Mouse (Mus musculus) heart, embryonic 10.5 days (tissue): ENCODE results near the gene Lhx6. TPM values are rescaled to one million over a fixed set of nuclear protein-coding genes. Genes with fewer than 3 reads are reported as not detected.

Source experiments
- DNase-seq: peaks from one replicate; pipeline ENCODE4 v3.0.0-alpha.2; 2017; ENCODE audit warnings: low spot score
- H3K27ac ChIP-seq: fragments of 300-500 bp; sonication (generic); 2 replicates; pipeline ENCODE4 v1.5.1; 2016; ENCODE audit warnings: mild to moderate bottlenecking
- H3K27me3 ChIP-seq: fragments of 300-500 bp; sonication (generic); 2 replicates; pipeline ENCODE4 v1.6.1; 2016; ENCODE audit warnings: mild to moderate bottlenecking; ENCODE audit not compliant: poor library complexity, insufficient read depth, severe bottlenecking
- H3K36me3 ChIP-seq: fragments of 300-500 bp; sonication (generic); 2 replicates; pipeline ENCODE4 v1.6.1; 2016; ENCODE audit warnings: mild to moderate bottlenecking, moderate library complexity
- H3K4me1 ChIP-seq: fragments of 300-500 bp; sonication (generic); 2 replicates; pipeline ENCODE4 v1.6.1; 2016; ENCODE audit warnings: mild to moderate bottlenecking
- H3K4me3 ChIP-seq: fragments of 300-500 bp; sonication (generic); 2 replicates; pipeline ENCODE4 v1.5.1; 2016; ENCODE audit warnings: mild to moderate bottlenecking, moderate library complexity
- H3K9me3 ChIP-seq: fragments of 300-500 bp; sonication (generic); 2 replicates; pipeline ENCODE4 v1.6.1; 2016; ENCODE audit warnings: mild to moderate bottlenecking, moderate library complexity
- WGBS: fragments of 180-500 bp; shearing (Covaris S2); methylation state at CpG from one replicate; pipeline ENCODE4 v1.1.7; 2016; 5-methylcytosine and 5-hydroxymethylcytosine counted together
- polyA plus RNA-seq: library from polyadenylated mRNA; unstranded; fragments of >200 nt; fragmentation: Nextera tagmentation; extraction: Ambion mirVana; gene quantifications from 2 replicates; pipeline ENCODE4 v1.2.1, GENCODE M21; 2016

Lhx6 gene
- polyA plus RNA-seq, 1 experiment from 2014 or later = 1.5 TPM

DNA sequence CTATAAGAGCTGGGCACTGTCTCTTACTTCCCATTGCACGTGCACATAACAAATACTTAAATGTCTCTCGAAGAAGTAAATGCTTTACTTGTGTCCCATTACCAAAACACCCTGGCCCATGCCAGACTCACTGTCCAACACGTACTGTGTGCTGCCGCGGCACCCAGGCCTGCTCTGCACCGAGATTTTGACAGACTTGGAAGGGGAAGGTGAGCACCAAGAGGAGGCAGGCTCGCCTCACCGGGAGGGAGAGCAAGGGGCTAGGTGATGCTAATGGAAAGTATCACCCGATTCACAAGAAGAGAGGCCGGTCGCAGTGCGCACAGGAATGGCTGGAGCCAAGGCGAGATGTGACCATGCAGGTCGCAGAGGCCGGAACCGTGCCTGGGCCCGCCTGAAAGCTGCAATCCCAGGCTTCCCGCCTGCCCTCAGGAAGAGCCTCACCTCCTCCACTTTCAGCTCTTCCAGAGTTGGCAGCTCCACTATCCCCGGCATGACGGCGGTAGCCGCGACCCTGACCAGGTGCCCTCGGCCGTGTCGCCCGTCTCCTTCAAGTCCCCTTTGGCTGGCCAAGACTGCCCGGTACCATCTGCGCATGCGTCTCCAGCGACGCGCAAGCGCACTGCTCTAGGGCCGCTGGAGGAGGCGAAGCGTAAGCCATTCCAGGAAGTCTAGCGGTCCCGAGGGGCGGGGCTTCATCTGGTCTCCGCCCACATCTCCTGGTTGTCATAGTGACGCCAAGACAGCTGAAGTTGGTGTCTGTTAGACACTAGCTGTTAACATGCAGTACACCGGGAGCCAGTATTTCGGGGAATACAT, 56.3 kb downstream of the Lhx6 start, which contains the start of the genes Ndufa8 and Morn5:
TSS of gene Ndufa8 (minus strand) at position 659 of the 819 bp plus-strand sequence.
TSS of gene Morn5 (plus strand) at position 711 of the 819 bp plus-strand sequence.
- WGBS = under 1% methylated on average over 44 of the region's 44 CpGs
- peak within 1 kb of the TSS; percentile 93 for H3K27ac ChIP-seq
- DNase-seq = peak; percentile 99

DNA sequence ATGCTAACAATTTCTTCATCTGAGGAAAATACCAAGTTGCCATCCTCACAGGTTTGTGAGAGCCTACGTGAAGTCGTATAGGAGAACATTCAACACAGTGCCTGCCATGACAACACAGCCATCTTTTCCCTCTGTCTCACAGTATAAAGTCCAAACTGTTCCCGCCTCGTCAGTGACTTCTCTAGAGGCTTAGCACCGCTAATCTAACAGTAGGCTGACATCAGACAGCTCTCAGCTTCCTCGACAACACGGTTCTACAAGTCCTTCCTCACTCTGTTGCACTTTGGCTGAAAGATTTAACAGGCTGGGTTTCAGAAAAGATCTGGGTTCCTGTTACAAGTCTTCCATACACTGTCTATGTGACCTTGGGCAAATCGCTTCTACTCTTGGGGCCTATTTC, 57.0 kb downstream of the Lhx6 start:
- no peaks in the 10 kb centered on the region for H3K9me3 ChIP-seq
- peaks cover 14% of the 10 kb centered on the region for H3K36me3 ChIP-seq
- H3K27me3 ChIP-seq = no peaks in the 10 kb centered on the region; the same call in 1 of the 2 replicates
- H3K27ac ChIP-seq = peak overlapping the region; percentile 93; the same call in 1 of the 2 replicates
- peak overlapping the region; percentile 70 for H3K4me3 ChIP-seq
- WGBS = 51% methylated on average over 8 of the region's 8 CpGs
- DNase-seq = no peak
- peaks cover 19% of the 10 kb centered on the region for H3K4me1 ChIP-seq

More for the DNA sequence above, 56.3 kb downstream of the Lhx6 start, which contains the start of the genes Ndufa8 and Morn5:
- H3K36me3 ChIP-seq = peaks cover 6% of the 10 kb centered on the region; the same call in 1 of the 2 replicates
- peak within 1 kb of the TSS; percentile 70 for H3K4me3 ChIP-seq
- no peaks in the 10 kb centered on the region; the same call in 1 of the 2 replicates for H3K27me3 ChIP-seq
- H3K4me1 ChIP-seq = peaks cover 19% of the 10 kb centered on the region
- H3K9me3 ChIP-seq = no peaks in the 10 kb centered on the region

DNA sequence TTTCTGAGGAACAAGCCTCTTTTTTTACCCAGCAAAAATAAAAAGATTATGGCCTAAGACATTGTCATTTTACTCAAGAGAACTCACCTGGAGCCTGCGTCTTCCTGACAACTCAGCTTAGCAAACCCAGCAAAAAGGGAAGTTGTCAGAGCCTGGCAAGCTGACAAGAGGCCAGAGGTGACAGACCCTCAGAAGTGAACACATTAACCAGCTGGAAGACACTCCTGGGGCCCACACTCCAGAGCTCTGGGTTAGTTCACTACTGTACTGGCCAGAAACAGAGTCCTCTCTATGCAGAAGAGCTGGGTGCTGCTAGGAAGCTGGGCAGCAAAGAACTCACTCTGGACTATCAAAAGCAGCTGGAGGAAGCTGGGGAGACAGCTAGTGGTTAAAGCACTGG, 64.3 kb downstream of the Lhx6 start:
- Histone ChIP-seq H3K36me3 (peaks cover 56% of the 10 kb centered on the region), H3K4me3 (no peak overlapping the region), H3K27me3 (no peaks in the 10 kb centered on the region), H3K9me3 (no peaks in the 10 kb centered on the region), H3K4me1 (peaks cover 25% of the 10 kb centered on the region), H3K27ac (no peak overlapping the region)
- no peak for DNase-seq
- WGBS = 71% methylated on average over 1 of the region's 1 CpGs

DNA sequence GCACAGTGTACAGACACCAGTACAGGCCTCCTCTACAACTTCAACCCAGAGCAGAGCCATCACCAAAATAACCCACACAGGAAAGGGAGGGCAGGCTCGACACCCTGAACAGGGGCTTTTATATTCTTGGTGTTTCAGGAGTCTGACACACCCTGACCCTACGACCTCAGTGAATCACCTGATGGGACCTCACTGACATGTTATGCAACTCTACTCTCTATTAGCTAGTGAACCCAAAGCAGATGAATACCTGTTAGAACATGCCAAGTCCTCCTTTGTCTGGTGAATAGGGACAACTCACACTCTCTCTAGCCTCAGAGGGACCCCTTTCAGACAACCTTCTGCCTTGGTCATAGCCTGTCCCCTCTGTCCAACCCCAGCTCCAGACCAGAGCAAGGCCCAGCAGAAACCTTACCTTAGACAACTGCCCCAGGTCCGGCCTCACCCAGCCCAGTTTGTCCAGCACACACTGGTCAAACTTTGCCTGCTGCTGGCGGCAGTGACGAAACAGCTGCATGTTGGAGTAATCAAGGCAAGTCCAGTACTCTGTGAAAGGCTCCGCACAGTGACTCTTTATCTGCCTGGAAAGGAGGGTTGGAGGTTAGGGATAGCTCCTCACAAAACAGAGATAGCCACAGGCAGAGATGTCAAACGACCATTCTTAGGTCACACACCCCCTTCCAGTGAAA, 65.8 kb downstream of the Lhx6 start:
- peaks cover 61% of the 10 kb centered on the region for H3K36me3 ChIP-seq

DNA sequence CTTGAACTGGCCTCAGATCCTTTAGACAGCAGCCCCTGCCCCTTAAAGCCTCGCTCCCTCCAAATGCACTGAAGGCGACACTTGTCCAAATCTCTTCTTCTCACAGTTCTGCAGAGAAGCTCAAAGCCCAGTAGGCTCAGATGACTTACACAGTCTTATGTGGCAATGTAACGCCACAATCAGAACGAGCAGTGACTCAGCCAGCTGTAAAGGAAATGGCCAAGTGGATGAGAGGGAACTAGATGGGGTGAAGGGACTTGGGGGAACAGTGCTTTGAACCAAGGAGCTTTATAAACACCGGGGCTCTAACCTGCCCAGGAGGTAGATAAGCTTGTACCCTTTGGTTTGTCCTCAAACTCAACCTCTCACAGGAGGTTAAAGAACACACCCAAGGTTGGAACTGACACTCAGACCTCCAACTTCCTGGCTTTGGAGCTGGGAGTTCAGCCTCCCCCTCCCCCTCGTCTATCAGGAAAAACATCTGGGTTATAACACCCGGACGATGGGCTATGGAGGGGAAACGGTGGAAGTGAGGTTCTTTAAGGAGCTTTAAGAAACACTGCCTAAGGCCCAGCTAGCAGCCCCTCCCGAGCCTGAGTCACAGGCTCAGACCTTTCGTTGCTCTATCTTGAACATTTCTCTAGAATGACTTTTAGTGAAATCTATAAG, 69.7 kb downstream of the Lhx6 start:
- no peak overlapping the region for H3K27ac ChIP-seq
- no peak for DNase-seq
- WGBS = 64% methylated on average over 11 of the region's 11 CpGs
- no peaks in the 10 kb centered on the region for H3K9me3 ChIP-seq
- no peaks in the 10 kb centered on the region for H3K27me3 ChIP-seq
- H3K36me3 ChIP-seq = peaks cover 45% of the 10 kb centered on the region
- no peak overlapping the region for H3K4me3 ChIP-seq
- H3K4me1 ChIP-seq = peaks cover 20% of the 10 kb centered on the region

More for the DNA sequence above, 65.8 kb downstream of the Lhx6 start:
- Histone ChIP-seq H3K4me3 (no peak overlapping the region), H3K9me3 (no peaks in the 10 kb centered on the region), H3K27me3 (no peaks in the 10 kb centered on the region), H3K27ac (0 out of 2 replicates have a peak overlapping the region, but pooled peaks have one; percentile 13), H3K4me1 (peaks cover 27% of the 10 kb centered on the region)
- 59% methylated on average over 7 of the region's 7 CpGs for WGBS
- DNase-seq = no peak

DNA sequence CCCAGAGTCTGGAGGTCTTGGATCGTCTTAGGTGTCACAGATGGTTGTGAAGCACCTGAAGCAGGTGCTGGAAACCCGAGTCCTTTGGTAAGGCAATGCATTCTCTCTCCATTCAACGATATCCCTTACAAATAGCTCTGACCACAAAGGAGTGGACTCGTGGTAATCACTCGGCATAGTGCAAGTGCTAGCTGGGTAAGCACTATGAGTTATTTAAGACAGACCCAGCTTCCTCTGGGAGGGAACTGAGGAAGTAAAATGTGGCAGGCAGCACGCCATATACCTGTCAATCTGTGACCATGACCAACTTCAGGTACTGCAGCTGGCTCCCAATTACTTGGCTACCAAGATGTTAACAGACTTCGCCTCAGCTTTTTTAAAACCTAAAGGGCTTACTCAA, 70.3 kb downstream of the Lhx6 start:
- Histone ChIP-seq H3K4me1 (peaks cover 15% of the 10 kb centered on the region), H3K4me3 (no peak overlapping the region), H3K9me3 (no peaks in the 10 kb centered on the region), H3K36me3 (peaks cover 44% of the 10 kb centered on the region), H3K27me3 (no peaks in the 10 kb centered on the region), H3K27ac (no peak overlapping the region)
- 83% methylated on average over 7 of the region's 7 CpGs for WGBS
- DNase-seq = no peak

DNA sequence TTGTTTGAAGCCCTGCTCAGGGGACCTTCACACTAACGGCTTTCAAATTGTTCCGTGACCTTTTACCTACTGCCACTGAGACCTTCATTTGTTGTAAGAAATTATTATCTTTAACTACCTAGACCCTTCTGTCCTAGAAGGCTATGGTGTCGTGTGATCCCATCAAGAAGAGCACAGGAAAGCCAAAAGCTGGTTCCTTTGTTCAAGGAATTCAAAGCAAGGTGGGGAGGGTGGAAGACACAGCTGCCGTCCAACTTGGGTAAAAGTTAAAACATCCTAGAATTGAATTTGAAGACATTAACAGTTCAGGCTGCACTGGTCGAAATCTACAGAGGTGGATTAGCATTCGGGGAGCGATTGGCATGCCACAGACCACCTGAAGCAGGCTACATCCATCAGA, 71.2 kb downstream of the Lhx6 start:
- Histone ChIP-seq H3K27me3 (no peaks in the 10 kb centered on the region), H3K27ac (no peak overlapping the region), H3K9me3 (no peaks in the 10 kb centered on the region), H3K4me1 (peaks cover 6% of the 10 kb centered on the region; the same call in 1 of the 2 replicates), H3K4me3 (no peak overlapping the region), H3K36me3 (peaks cover 35% of the 10 kb centered on the region)
- 73% methylated on average over 7 of the region's 7 CpGs for WGBS
- DNase-seq = no peak

DNA sequence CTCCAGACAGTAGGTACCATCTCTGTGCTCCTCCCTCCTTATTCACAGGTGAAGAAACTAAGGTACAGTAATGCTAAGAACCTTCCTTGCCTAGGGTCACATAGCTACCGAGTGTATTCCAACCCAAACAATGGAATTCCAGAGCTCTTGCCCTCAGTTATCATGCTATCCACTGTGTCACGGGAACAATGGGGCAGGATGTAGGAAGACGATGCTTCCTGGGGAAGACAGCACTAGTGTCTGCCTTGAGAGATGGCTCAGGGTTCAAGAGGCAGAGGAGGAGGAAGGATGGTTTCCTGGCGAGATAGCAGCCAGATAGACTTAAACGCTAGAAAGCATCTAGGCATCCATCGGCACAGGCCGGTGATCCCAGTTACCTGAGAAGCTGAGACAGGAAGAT, 72.3 kb downstream of the Lhx6 start:
- 55% methylated on average over 7 of the region's 7 CpGs for WGBS
- no peaks in the 10 kb centered on the region for H3K27me3 ChIP-seq
- H3K36me3 ChIP-seq = peaks cover 27% of the 10 kb centered on the region
- H3K4me3 ChIP-seq = no peak overlapping the region
- no peak overlapping the region for H3K27ac ChIP-seq
- DNase-seq = no peak
- no peaks in the 10 kb centered on the region for H3K9me3 ChIP-seq
- 0 out of 2 replicates have a peak, but pooled peaks cover 2% of the 10 kb centered on the region for H3K4me1 ChIP-seq

Other genes starting within 250 kb of the Lhx6 start
- gene Ttll11, start 125.5 kb downstream of the Lhx6 start, polyA plus RNA-seq = 0.42 and 0.85 TPM in 2 replicates
- 329 and 373 TPM in 2 replicates for gene Ndufa8, start 56.0 kb downstream of the Lhx6 start, polyA plus RNA-seq
- not detected in 2 replicates for gene Morn5, start 56.0 kb downstream of the Lhx6 start, polyA plus RNA-seq
- gene Mrrf, start 31.0 kb upstream of the Lhx6 start, polyA plus RNA-seq = 29.9 and 35.0 TPM in 2 replicates
- 60.0 and 60.7 TPM in 2 replicates for gene Rbm18, start 31.4 kb upstream of the Lhx6 start, polyA plus RNA-seq
- 12.2 and 16.4 TPM in 2 replicates for gene Ptgs1, start 125.0 kb upstream of the Lhx6 start, polyA plus RNA-seq